Mouse (Mus musculus) T-helper 2 cell (primary cell): ENCODE data around the gene Cfl2.
"Not testable (repeated sequence)": the region's sequence is repeated elsewhere in the genome, so short reads cannot be mapped to it uniquely, and the experiment has no call there.

Experiments
- in situ Hi-C: fragments of 300-600 bp; cut with MboI, MseI; formaldehyde crosslinking; loops from one replicate; pipeline ENCODE4 v1.15.1; 2025; ENCODE audit warnings: high pct_unique_total_duplicates

The Cfl2 gene

GRCm38 (mm10) chr12:54831927-54832326 is 30.8 kb downstream of the Cfl2 start:
- in situ Hi-C loops, result not testable (repeated sequence)

GRCm38 (mm10) chr12:54830574-54830973 is 32.1 kb downstream of the Cfl2 start:
- in situ Hi-C loops, result no loop called here

GRCm38 (mm10) chr12:54829876-54830275 is 32.8 kb downstream of the Cfl2 start:
- in situ Hi-C loops, result no loop called here

GRCm38 (mm10) chr12:54828043-54828442 is 34.6 kb downstream of the Cfl2 start:
- in situ Hi-C loops, result no loop called here

- in situ Hi-C loops, result no loop called here
Measured at GRCm38 (mm10) chr12:54825202-54825601, 37.5 kb downstream of the Cfl2 start.

- in situ Hi-C loops, result no loop called here
Measured at GRCm38 (mm10) chr12:54822836-54823426, 39.7 kb downstream of the Cfl2 start.

GRCm38 (mm10) chr12:54820684-54821161 is 42.0 kb downstream of the Cfl2 start:
- in situ Hi-C loops, result no loop called here

- in situ Hi-C loops, result no loop called here
Measured at GRCm38 (mm10) chr12:54819181-54819935, 43.3 kb downstream of the Cfl2 start.

GRCm38 (mm10) chr12:54810142-54810541 is 52.5 kb downstream of the Cfl2 start:
- in situ Hi-C loops, result no loop called here
